Mouse (Mus musculus) left cerebral cortex, adult 6 months (tissue): ENCODE data around the gene Ccdc74a. TPM values are rescaled to one million over a fixed set of nuclear protein-coding genes. Genes with fewer than 3 reads are reported as not detected.

ENCODE experiments used
- long read RNA-seq, 2 experiments: library from polyadenylated mRNA; unstranded; transcript quantifications; one replicate each; pipeline ENCODE4 v2.0.0; 2019 to 2020
- polyA plus RNA-seq: library from polyadenylated mRNA; unstranded; fragments of <200 nt; fragmentation: Nextera tagmentation; gene quantifications from 2 replicates; pipeline ENCODE4 v1.2.3, GENCODE M21; 2021

The Ccdc74a gene
- polyA plus RNA-seq = 9.0 and 30.9 TPM in 2 replicates
- long read RNA-seq, experiment 1, transcript Ccdc74a-207 (4 exons, 1,040 nt) = major isoform, 13 of 23 reads
- long read RNA-seq, experiment 1, partial matches to known transcripts = 1 of 23 reads
- long read RNA-seq, experiment 1, other reads (novel, unspliced or antisense) = 4 of 23 reads
- long read RNA-seq, experiment 2, partial matches to known transcripts = 1 of 8 reads
- long read RNA-seq, experiment 2, other reads (novel, unspliced or antisense) = 2 of 8 reads

GRCm38 (mm10) chr16:17646310-17647114 lies at the start of gene Ccdc74a:
Gene Ccdc74a (plus strand): TSS chr16:17646470.

GRCm38 (mm10) chr16:17619198-17620105 lies 26.8 kb upstream of the Ccdc74a start, which contains the start of gene Smpd4:
Gene Smpd4 (plus strand): TSS chr16:17619354.

Other genes with a start within 250 kb of the Ccdc74a start
- 6.3 and 7.3 TPM in 2 replicates for gene Snap29, start 240.5 kb upstream of the Ccdc74a start, polyA plus RNA-seq
- gene Pi4ka, start 240.2 kb upstream of the Ccdc74a start, polyA plus RNA-seq = 75.4 and 78.1 TPM in 2 replicates
- gene Crkl, start 194.5 kb upstream of the Ccdc74a start, polyA plus RNA-seq = 19.6 and 24.1 TPM in 2 replicates
- gene Aifm3, start 156.9 kb upstream of the Ccdc74a start, polyA plus RNA-seq = 27.3 and 28.4 TPM in 2 replicates
- gene Lztr1, start 137.8 kb upstream of the Ccdc74a start, polyA plus RNA-seq = 92.7 and 137 TPM in 2 replicates
- 58.8 and 69.2 TPM in 2 replicates for gene Thap7, start 115.3 kb upstream of the Ccdc74a start, polyA plus RNA-seq
- gene Lrrc74b, start 85.2 kb upstream of the Ccdc74a start, polyA plus RNA-seq = 0.68 and 1.0 TPM in 2 replicates
- 1.1 and 1.3 TPM in 2 replicates for gene P2rx6, start 84.6 kb upstream of the Ccdc74a start, polyA plus RNA-seq
- 61.6 and 101 TPM in 2 replicates for gene Slc7a4, start 63.3 kb upstream of the Ccdc74a start, polyA plus RNA-seq
- gene Smpd4, start 27.1 kb upstream of the Ccdc74a start, polyA plus RNA-seq = 9.7 and 13.4 TPM in 2 replicates
- gene Med15, start 86.4 kb downstream of the Ccdc74a start, polyA plus RNA-seq = 38.4 and 54.4 TPM in 2 replicates
- 75.3 and 87.1 TPM in 2 replicates for gene Klhl22, start 113.1 kb downstream of the Ccdc74a start, polyA plus RNA-seq
- gene Scarf2, start 150.8 kb downstream of the Ccdc74a start, polyA plus RNA-seq = 0.36 and 1.6 TPM in 2 replicates
- gene B830017H08Rik, start 186.7 kb downstream of the Ccdc74a start, polyA plus RNA-seq = 0.82 and 5.6 TPM in 2 replicates
- 2.3 and 2.4 TPM in 2 replicates for gene Car15, start 191.9 kb downstream of the Ccdc74a start, polyA plus RNA-seq
- 0.16 and 0.21 TPM in 2 replicates for gene Gm20518, start 245.2 kb downstream of the Ccdc74a start, polyA plus RNA-seq
- gene Tssk1, start 247.8 kb downstream of the Ccdc74a start, polyA plus RNA-seq = not detected in 2 replicates